Mouse (Mus musculus) liver, embryonic 14.5 days (tissue): Measurements from ENCODE around the gene Nkx6-1. TPM values are rescaled to one million over a fixed set of nuclear protein-coding genes. Genes with fewer than 3 reads are reported as not detected.

ENCODE experiments used
- ATAC-seq: fragments of 200-750 bp; cut with Nextera tagmentation; 2 replicates; pipeline ENCODE4 v1.8.0; 2017; ENCODE audit warnings: moderate number of reproducible peaks, mild to moderate bottlenecking, moderate library complexity; ENCODE audit not compliant: insufficient read depth
- DNase-seq, 3 experiments: peaks; one replicate each; pipeline ENCODE4 v3.0.0-alpha.2; 2012 to 2013; ENCODE audit warnings: low read depth in 3 of 3, low spot score in 3 of 3
- H3K27ac ChIP-seq: fragments of 300-500 bp; sonication (generic); 2 replicates; pipeline ENCODE4 v1.5.1; 2014; ENCODE audit warnings: moderate library complexity, mild to moderate bottlenecking, control low read depth, inconsistent platforms
- H3K27me3 ChIP-seq: fragments of 300-500 bp; sonication (generic); 2 replicates; pipeline ENCODE4 v1.6.1; 2014; ENCODE audit warnings: mild to moderate bottlenecking, low read length, moderate library complexity; ENCODE audit not compliant: control insufficient read depth, insufficient read depth
- H3K36me3 ChIP-seq: fragments of 300-500 bp; sonication (generic); replicated peaks from 2 replicates; pipeline ENCODE4 v1.6.1; 2014; ENCODE audit warnings: low read depth; ENCODE audit not compliant: control insufficient read depth, insufficient read depth
- H3K4me1 ChIP-seq, 2 experiments: fragments of 200-500 bp in 1 of 2; fragments of 300-500 bp in 1 of 2; sonication (generic) in 1 of 2; replicated peaks; 2 replicates each; pipeline ENCODE4 v1.6.1; 2012 to 2014; ENCODE audit warnings: antibody characterized with exemption in 1 of 2, inconsistent platforms in 1 of 2, low read length in 1 of 2; ENCODE audit not compliant: control insufficient read depth in 2 of 2, insufficient read depth in 2 of 2
- H3K4me2 ChIP-seq: fragments of 300-500 bp; sonication (generic); 2 replicates; pipeline ENCODE4 v1.6.1; 2014; ENCODE audit warnings: low read depth, mild to moderate bottlenecking, control low read depth, moderate library complexity
- H3K4me3 ChIP-seq, 2 experiments: fragments of 200-500 bp in 1 of 2; fragments of 300-500 bp in 1 of 2; sonication (generic) in 1 of 2; 2 replicates each; pipeline ENCODE4 v1.5.1; 2012 to 2014; ENCODE audit warnings: low read depth in 2 of 2, low read length in 2 of 2, mild to moderate bottlenecking in 2 of 2, control low read depth in 1 of 2, inconsistent platforms in 1 of 2, moderate library complexity in 1 of 2; ENCODE audit not compliant: insufficient read depth in 1 of 2
- H3K9ac ChIP-seq: fragments of 300-500 bp; sonication (generic); replicated peaks from 2 replicates; pipeline ENCODE4 v1.6.1; 2014; ENCODE audit warnings: mild to moderate bottlenecking, control low read depth, moderate library complexity
- H3K9me3 ChIP-seq: fragments of 300-500 bp; sonication (generic); 2 replicates; pipeline ENCODE4 v1.6.1; 2016; ENCODE audit warnings: low read length, mixed read lengths; ENCODE audit not compliant: control insufficient read depth
- CTCF ChIP-seq: IDR thresholded peaks from 2 replicates; pipeline ENCODE4 v1.5.1; 2016; ENCODE audit warnings: antibody characterized with exemption, low read depth, control low read depth
- EP300 ChIP-seq: IDR thresholded peaks from 2 replicates; pipeline ENCODE4 v1.6.1; 2016; ENCODE audit warnings: antibody characterized with exemption, low read depth
- WGBS: fragments of 180-500 bp; shearing (Covaris S2); extraction: QIAGEN DNeasy Blood & Tissue Kit; methylation state at CpG from one replicate; pipeline ENCODE4 v1.1.7; 2014; ENCODE audit not compliant: insufficient replicate concordance; 5-methylcytosine and 5-hydroxymethylcytosine counted together
- polyA plus RNA-seq, 2 experiments: library from polyadenylated mRNA; depleted of rRNA in 1 of 2; stranded (reverse) in 1 of 2; unstranded in 1 of 2; fragments of >200 nt; fragmentation: Nextera tagmentation in 1 of 2; extraction: Ambion mirVana in 1 of 2; gene quantifications; 2 replicates each; pipeline versions ENCODE4 v1.2.1 to v1.2.3; 2012 to 2014

Nkx6-1 gene
- polyA plus RNA-seq (2012; rRNA removed) (0.01 TPM in 2 replicates), polyA plus RNA-seq (2014; fragmentation: Nextera tagmentation; extraction: Ambion mirVana) (not detected in 2 replicates)

- Histone ChIP-seq H3K27me3 (peaks cover 90% of the 10 kb centered on the region), H3K27ac (no peak within 1 kb of the TSS), H3K9ac (no peak within 1 kb of the TSS), H3K36me3 (no peaks in the 10 kb centered on the region), H3K4me2 (peak within 1 kb of the TSS; percentile 48), H3K4me1 (no peaks in the 10 kb centered on the region), H3K4me3 (peak within 1 kb of the TSS in 1 of 2 experiments; percentile 6; a peak in 1 of 4 replicates), H3K9me3 (no peaks in the 10 kb centered on the region)
- ATAC-seq (peak; percentile 87), DNase-seq (peak; percentile 42 to 55 (median 51))
- WGBS: under 1% methylated on average over 39 of the region's 39 CpGs
- TF ChIP-seq CTCF (no peak), EP300 (no peak)
These were observed at the start of gene Nkx6-1 for GRCm38 (mm10) chr5:101664945-101665615. Gene Nkx6-1 (minus strand): TSS chr5:101664996.

DNA sequence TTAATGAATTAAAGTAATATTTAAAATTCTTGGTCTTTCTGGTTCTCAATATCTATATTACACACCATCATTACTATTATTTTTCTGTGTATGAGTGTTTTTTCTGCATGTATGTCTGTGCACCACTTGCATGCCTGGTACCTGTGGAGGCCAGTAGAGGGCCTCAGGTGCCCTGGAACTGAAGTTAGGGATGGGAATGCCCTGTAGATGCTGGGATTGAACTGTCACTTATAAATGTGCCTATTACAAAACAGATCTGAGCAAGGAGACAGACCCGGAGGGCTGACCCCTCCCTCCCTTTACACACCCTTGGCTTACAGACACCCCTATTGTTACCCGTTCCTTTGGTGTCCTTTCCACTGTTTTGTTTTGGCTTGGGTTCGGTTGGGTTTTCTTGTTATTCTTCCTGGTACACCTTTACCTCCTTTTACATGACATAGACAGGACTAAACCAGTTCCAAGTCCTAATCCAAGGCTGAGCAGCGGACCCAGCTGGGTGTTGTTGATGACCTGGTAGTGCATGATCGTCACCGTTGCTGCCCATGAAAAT lies 48.3 kb upstream of the Nkx6-1 start:
- no peak overlapping the region for H3K9ac ChIP-seq
- no peaks in the 10 kb centered on the region for H3K9me3 ChIP-seq
- H3K4me3 ChIP-seq: no peak overlapping the region
- H3K4me2 ChIP-seq: no peak overlapping the region
- no peaks in the 10 kb centered on the region for H3K27me3 ChIP-seq
- H3K27ac ChIP-seq: no peak overlapping the region
- 68% methylated on average over 6 of the region's 6 CpGs for WGBS
- TF ChIP-seq CTCF (peak; percentile 17; the same call in 1 of the 2 replicates), EP300 (no peak)
- no peaks in the 10 kb centered on the region for H3K4me1 ChIP-seq
- no peak for ATAC-seq
- no peak for DNase-seq
- H3K36me3 ChIP-seq: no peaks in the 10 kb centered on the region

GRCm38 (mm10) chr5:101703374-101704260 lies 38.8 kb upstream of the Nkx6-1 start:
- Histone ChIP-seq H3K4me1 (no peaks in the 10 kb centered on the region), H3K9ac (no peak overlapping the region), H3K27ac (no peak overlapping the region), H3K9me3 (no peaks in the 10 kb centered on the region), H3K27me3 (no peaks in the 10 kb centered on the region), H3K36me3 (no peaks in the 10 kb centered on the region), H3K4me2 (no peak overlapping the region), H3K4me3 (0 out of 4 replicates have a peak overlapping the region, but pooled peaks of 1 of the 2 experiments have one; percentile 6)
- WGBS: 47% methylated on average over 24 of the region's 25 CpGs
- DNase-seq: no peak
- ATAC-seq: no peak
- TF ChIP-seq CTCF (no peak), EP300 (no peak)

GRCm38 (mm10) chr5:101702636-101703035 lies 37.8 kb upstream of the Nkx6-1 start:
- H3K4me1 ChIP-seq: no peaks in the 10 kb centered on the region
- ATAC-seq: no peak
- no peak overlapping the region for H3K4me3 ChIP-seq
- no peak overlapping the region for H3K4me2 ChIP-seq
- H3K27me3 ChIP-seq: no peaks in the 10 kb centered on the region
- no peak overlapping the region for H3K9ac ChIP-seq
- H3K9me3 ChIP-seq: no peaks in the 10 kb centered on the region
- no peaks in the 10 kb centered on the region for H3K36me3 ChIP-seq
- TF ChIP-seq EP300 (no peak), CTCF (no peak)
- 68% methylated on average over 11 of the region's 11 CpGs for WGBS
- DNase-seq: no peak
- no peak overlapping the region for H3K27ac ChIP-seq
